Mouse (Mus musculus) embryonic facial prominence, embryonic 14.5 days (tissue): ENCODE results near the gene Nptx1. TPM values are rescaled to one million over a fixed set of nuclear protein-coding genes. Genes with fewer than 3 reads are reported as not detected.

Experiments
- ATAC-seq: fragments of 200-750 bp; cut with Nextera tagmentation; 2 replicates; pipeline ENCODE4 v1.8.0; 2017; ENCODE audit warnings: low read depth, moderate number of reproducible peaks, moderate TSS enrichment
- DNase-seq: peaks from one replicate; pipeline ENCODE4 v3.0.0-alpha.2; 2015; ENCODE audit warnings: low spot score
- H3K27ac ChIP-seq: fragments of 300-500 bp; sonication (generic); replicated peaks from 2 replicates; pipeline ENCODE4 v1.5.1; 2014; ENCODE audit warnings: low read depth, mild to moderate bottlenecking, low read length, moderate library complexity
- H3K27me3 ChIP-seq: fragments of 300-500 bp; sonication (generic); replicated peaks from 2 replicates; pipeline ENCODE4 v1.6.1; 2014; ENCODE audit warnings: low read length; ENCODE audit not compliant: control insufficient read depth, insufficient read depth
- H3K36me3 ChIP-seq: fragments of 300-500 bp; sonication (generic); 2 replicates; pipeline ENCODE4 v1.6.1; 2014; ENCODE audit warnings: low read length, mixed read lengths; ENCODE audit not compliant: control insufficient read depth, insufficient read depth
- H3K4me1 ChIP-seq: fragments of 300-500 bp; sonication (generic); 2 replicates; pipeline ENCODE4 v1.6.1; 2014; ENCODE audit warnings: antibody characterized with exemption, low read length; ENCODE audit not compliant: control insufficient read depth, insufficient read depth
- H3K4me2 ChIP-seq: fragments of 300-500 bp; sonication (generic); 2 replicates; pipeline ENCODE4 v1.6.1; 2014; ENCODE audit warnings: low read depth, mild to moderate bottlenecking, low read length, moderate library complexity, mixed read lengths
- H3K4me3 ChIP-seq: fragments of 300-500 bp; sonication (generic); 2 replicates; pipeline ENCODE4 v1.5.1; 2014; ENCODE audit warnings: low read depth, mild to moderate bottlenecking, low read length
- H3K9ac ChIP-seq: fragments of 300-500 bp; sonication (generic); 2 replicates; pipeline ENCODE4 v1.6.1; 2014; ENCODE audit warnings: low read depth, mild to moderate bottlenecking, low read length, moderate library complexity, mixed read lengths
- H3K9me3 ChIP-seq: fragments of 300-500 bp; sonication (generic); 2 replicates; pipeline ENCODE4 v1.6.1; 2016; ENCODE audit warnings: low read length; ENCODE audit not compliant: control insufficient read depth
- WGBS: fragments of 180-500 bp; shearing (Covaris S2); extraction: QIAGEN DNeasy Blood & Tissue Kit; methylation state at CpG from one replicate; pipeline ENCODE4 v1.1.7; 2014; 5-methylcytosine and 5-hydroxymethylcytosine counted together
- polyA plus RNA-seq: library from polyadenylated mRNA; unstranded; fragments of >200 nt; fragmentation: Nextera tagmentation; extraction: Ambion mirVana; gene quantifications from 2 replicates; pipeline ENCODE4 v1.2.1, GENCODE M21; 2014

The Nptx1 gene
- polyA plus RNA-seq, 1 experiment from 2014 or later = 1.9 TPM

- DNase-seq = no peak
- H3K27ac ChIP-seq = no peak overlapping the region
- 0 out of 2 replicates have a peak, but pooled peaks have one; percentile 8 for ATAC-seq
- peak overlapping the region; percentile 54 for H3K4me3 ChIP-seq
- H3K4me2 ChIP-seq = peak overlapping the region; percentile 100
- no peaks in the 10 kb centered on the region for H3K9me3 ChIP-seq
- no peaks in the 10 kb centered on the region for H3K36me3 ChIP-seq
- H3K9ac ChIP-seq = peak overlapping the region; percentile 60
- 2% methylated on average over 30 of the region's 39 CpGs for WGBS
- peaks cover 20% of the 10 kb centered on the region for H3K4me1 ChIP-seq
- H3K27me3 ChIP-seq = peaks cover 84% of the 10 kb centered on the region
Observed at GRCm38 (mm10) chr11:119547951-119548591, 518 bp upstream of the Nptx1 start.

- Histone ChIP-seq H3K27me3 (peaks cover 96% of the 10 kb centered on the region), H3K36me3 (no peaks in the 10 kb centered on the region), H3K27ac (no peak overlapping the region), H3K9me3 (no peaks in the 10 kb centered on the region), H3K4me2 (peak overlapping the region; percentile 100), H3K4me3 (peak overlapping the region; percentile 54), H3K4me1 (peaks cover 20% of the 10 kb centered on the region), H3K9ac (peak overlapping the region; percentile 60)
- ATAC-seq (no peak), DNase-seq (no peak)
- WGBS = under 1% methylated on average over 34 of the region's 46 CpGs
Observed at GRCm38 (mm10) chr11:119546496-119547182, 914 bp downstream of the Nptx1 start.

DNA sequence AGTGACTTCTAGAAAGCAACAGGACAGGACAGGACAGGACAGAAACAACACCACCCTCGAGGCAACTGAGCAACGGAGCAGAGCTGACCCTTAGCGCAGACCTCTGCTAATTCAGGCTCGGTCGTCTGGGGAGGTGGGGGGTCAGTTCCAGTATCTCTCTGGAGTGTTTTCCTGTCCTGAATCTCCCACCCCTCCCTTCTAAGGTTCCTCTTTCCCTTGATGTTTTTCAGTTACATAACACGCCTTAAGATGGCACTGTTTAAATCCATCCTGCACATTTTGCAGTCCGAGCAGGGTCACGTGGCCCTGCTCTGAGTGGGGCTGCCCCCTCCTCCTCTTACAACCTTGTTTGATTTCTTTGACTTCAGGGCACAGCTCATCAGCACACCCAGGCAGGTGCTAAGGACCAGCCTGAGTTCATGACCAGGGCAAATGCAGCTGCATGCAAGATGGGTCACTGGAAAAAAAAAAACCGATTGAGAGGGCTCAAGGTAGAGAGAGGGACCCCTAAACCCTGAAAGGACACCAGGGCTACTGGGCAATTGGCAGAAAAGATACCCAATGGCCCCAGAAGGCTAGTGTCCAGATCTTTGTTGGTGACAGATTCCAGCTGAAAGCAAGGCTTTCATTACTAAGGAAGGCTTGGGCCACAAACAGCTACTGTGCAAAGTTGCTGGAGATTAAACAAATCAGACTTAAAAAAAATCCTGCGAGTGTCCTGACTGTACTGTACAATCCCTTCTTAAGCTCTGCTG is 1.6 kb downstream of the Nptx1 start:
- Histone ChIP-seq H3K27me3 (peaks cover 90% of the 10 kb centered on the region), H3K4me3 (peak overlapping the region; percentile 54), H3K9me3 (no peaks in the 10 kb centered on the region), H3K4me1 (peaks cover 20% of the 10 kb centered on the region), H3K27ac (no peak overlapping the region), H3K36me3 (no peaks in the 10 kb centered on the region), H3K4me2 (peak overlapping the region; percentile 100), H3K9ac (no peak overlapping the region)
- no peak for ATAC-seq
- no peak for DNase-seq
- 4% methylated on average over 10 of the region's 10 CpGs for WGBS

GRCm38 (mm10) chr11:119545281-119545680 is 2.3 kb downstream of the Nptx1 start:
- peaks cover 20% of the 10 kb centered on the region for H3K4me1 ChIP-seq
- no peaks in the 10 kb centered on the region for H3K9me3 ChIP-seq
- H3K4me2 ChIP-seq = no peak overlapping the region
- H3K9ac ChIP-seq = no peak overlapping the region
- no peak overlapping the region for H3K4me3 ChIP-seq
- ATAC-seq (no peak), DNase-seq (no peak)
- peaks cover 90% of the 10 kb centered on the region for H3K27me3 ChIP-seq
- H3K36me3 ChIP-seq = no peaks in the 10 kb centered on the region
- 39% methylated on average over 3 of the region's 3 CpGs for WGBS
- no peak overlapping the region for H3K27ac ChIP-seq

- Histone ChIP-seq H3K27ac (no peak overlapping the region), H3K27me3 (peaks cover 90% of the 10 kb centered on the region), H3K9ac (no peak overlapping the region), H3K36me3 (no peaks in the 10 kb centered on the region), H3K4me2 (no peak overlapping the region), H3K4me3 (no peak overlapping the region), H3K9me3 (no peaks in the 10 kb centered on the region), H3K4me1 (peaks cover 20% of the 10 kb centered on the region)
- ATAC-seq (no peak), DNase-seq (no peak)
- 85% methylated on average over 15 of the region's 15 CpGs for WGBS
Observed at GRCm38 (mm10) chr11:119544518-119545105, 2.9 kb downstream of the Nptx1 start.

- ATAC-seq = no peak
- Histone ChIP-seq H3K4me2 (no peak overlapping the region), H3K36me3 (no peaks in the 10 kb centered on the region), H3K27ac (no peak overlapping the region), H3K9me3 (no peaks in the 10 kb centered on the region), H3K9ac (no peak overlapping the region), H3K27me3 (peaks cover 88% of the 10 kb centered on the region), H3K4me1 (peaks cover 17% of the 10 kb centered on the region), H3K4me3 (no peak overlapping the region)
- DNase-seq = no peak
- 43% methylated on average over 14 of the region's 16 CpGs for WGBS
Observed at GRCm38 (mm10) chr11:119543816-119544517, 3.6 kb downstream of the Nptx1 start.

GRCm38 (mm10) chr11:119542886-119543285 is 4.7 kb downstream of the Nptx1 start:
- H3K27me3 ChIP-seq = peaks cover 77% of the 10 kb centered on the region
- 72% methylated on average over 5 of the region's 5 CpGs for WGBS

DNA sequence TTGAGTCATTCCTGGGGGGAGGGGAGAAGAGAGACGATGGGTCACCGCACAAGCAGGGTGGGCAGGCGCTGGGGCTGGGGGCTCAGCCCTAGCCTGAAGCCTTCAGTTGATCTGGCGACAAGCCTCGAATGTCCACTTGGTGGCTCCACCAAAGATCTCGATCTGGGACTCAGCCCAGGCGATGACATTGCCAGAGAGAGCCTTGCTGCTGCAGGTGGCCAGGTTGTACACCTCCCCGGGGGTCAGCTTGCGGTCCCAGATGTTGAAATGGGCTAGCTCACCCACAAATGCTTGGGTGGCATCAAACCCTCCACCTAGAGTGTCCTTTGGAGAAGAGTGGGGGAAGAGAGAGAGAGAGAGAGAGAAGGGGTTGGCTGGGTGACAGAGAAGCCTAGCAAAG is 5.2 kb downstream of the Nptx1 start:
- 44% methylated on average over 9 of the region's 9 CpGs for WGBS
- Histone ChIP-seq H3K4me1 (peaks cover 9% of the 10 kb centered on the region), H3K4me3 (no peak overlapping the region), H3K27me3 (peaks cover 72% of the 10 kb centered on the region), H3K36me3 (no peaks in the 10 kb centered on the region), H3K4me2 (no peak overlapping the region), H3K9ac (no peak overlapping the region), H3K9me3 (no peaks in the 10 kb centered on the region), H3K27ac (no peak overlapping the region)
- no peak for ATAC-seq
- no peak for DNase-seq

More at GRCm38 (mm10) chr11:119542886-119543285, 4.7 kb downstream of the Nptx1 start:
- Histone ChIP-seq H3K4me1 (peaks cover 9% of the 10 kb centered on the region), H3K9me3 (no peaks in the 10 kb centered on the region), H3K9ac (no peak overlapping the region), H3K27ac (no peak overlapping the region), H3K4me3 (no peak overlapping the region), H3K4me2 (no peak overlapping the region), H3K36me3 (no peaks in the 10 kb centered on the region)
- DNase-seq (no peak), ATAC-seq (no peak)
